Mouse (Mus musculus) NIH3T3 (cell line): ENCODE data around the gene Crybb1.

Experiments used
- DNase-seq: peaks from one replicate; pipeline ENCODE4 v3.0.0-alpha.2; 2012; ENCODE audit warnings: low read depth

Crybb1 gene

GRCm38 (mm10) chr5:112302310-112302709 is 46.7 kb downstream of the Crybb1 start:
- DNase-seq: no peak

GRCm38 (mm10) chr5:112305842-112306241 is 50.2 kb downstream of the Crybb1 start:
- DNase-seq: no peak

GRCm38 (mm10) chr5:112313222-112313885 is 57.7 kb downstream of the Crybb1 start:
- DNase-seq: no peak

- DNase-seq: no peak
Observed at GRCm38 (mm10) chr5:112316468-112316867, 60.9 kb downstream of the Crybb1 start.

- DNase-seq: no peak
Observed at GRCm38 (mm10) chr5:112317328-112317727, 61.7 kb downstream of the Crybb1 start.
